Mouse (Mus musculus): ENCODE results near the gene Thoc6. TPM values are rescaled to one million over a fixed set of nuclear protein-coding genes. Genes with fewer than 3 reads are reported as not detected.

Thoc6 gene
- polyA plus RNA-seq, 1 experiment from 2014 or later = 51.9 TPM

Other genes starting within 250 kb of the Thoc6 start
- gene Vmn2r117, start 194.2 kb downstream of the Thoc6 start, polyA plus RNA-seq (2015; fragmentation: Nextera tagmentation; extraction: Ambion mirVana) = not detected in 2 replicates
- 17.4 and 17.8 TPM in 2 replicates for gene Zfp213, start 109.6 kb downstream of the Thoc6 start, polyA plus RNA-seq (2015; fragmentation: Nextera tagmentation; extraction: Ambion mirVana)
- gene Zfp13, start 74.4 kb downstream of the Thoc6 start, polyA plus RNA-seq (2015; fragmentation: Nextera tagmentation; extraction: Ambion mirVana) = 24.4 and 28.8 TPM in 2 replicates
- not detected in 2 replicates for gene Zscan10, start 73.0 kb downstream of the Thoc6 start, polyA plus RNA-seq (2015; fragmentation: Nextera tagmentation; extraction: Ambion mirVana)
- 1.9 and 2.3 TPM in 2 replicates for gene Mmp25, start 28.6 kb downstream of the Thoc6 start, polyA plus RNA-seq (2015; fragmentation: Nextera tagmentation; extraction: Ambion mirVana)
- 0.19 TPM in 1 of 2 replicates, not detected in the other for gene Bicdl2, start 13.4 kb downstream of the Thoc6 start, polyA plus RNA-seq (2015; fragmentation: Nextera tagmentation; extraction: Ambion mirVana)
- gene Hcfc1r1, start 286 bp downstream of the Thoc6 start, polyA plus RNA-seq (2015; fragmentation: Nextera tagmentation; extraction: Ambion mirVana) = 102 and 132 TPM in 2 replicates
- 4.7 and 5.4 TPM in 2 replicates for gene Tnfrsf12a, start 3.6 kb upstream of the Thoc6 start, polyA plus RNA-seq (2015; fragmentation: Nextera tagmentation; extraction: Ambion mirVana)
- 0.53 and 1.2 TPM in 2 replicates for gene Cldn6, start 5.4 kb upstream of the Thoc6 start, polyA plus RNA-seq (2015; fragmentation: Nextera tagmentation; extraction: Ambion mirVana)
- gene Cldn9, start 10.1 kb upstream of the Thoc6 start, polyA plus RNA-seq (2015; fragmentation: Nextera tagmentation; extraction: Ambion mirVana) = 1.2 and 1.3 TPM in 2 replicates
- gene 1520401A03Rik, start 48.9 kb upstream of the Thoc6 start, polyA plus RNA-seq (2015; fragmentation: Nextera tagmentation; extraction: Ambion mirVana) = 0.36 and 0.54 TPM in 2 replicates
- gene Pkmyt1, start 52.5 kb upstream of the Thoc6 start, polyA plus RNA-seq (2015; fragmentation: Nextera tagmentation; extraction: Ambion mirVana) = 13.9 and 16.7 TPM in 2 replicates
- 48.3 and 51.5 TPM in 2 replicates for gene Paqr4, start 67.0 kb upstream of the Thoc6 start, polyA plus RNA-seq (2015; fragmentation: Nextera tagmentation; extraction: Ambion mirVana)
- gene Kremen2, start 72.0 kb upstream of the Thoc6 start, polyA plus RNA-seq (2015; fragmentation: Nextera tagmentation; extraction: Ambion mirVana) = 1.5 and 3.0 TPM in 2 replicates
- gene Flywch1, start 97.7 kb upstream of the Thoc6 start, polyA plus RNA-seq (2015; fragmentation: Nextera tagmentation; extraction: Ambion mirVana) = 213 and 231 TPM in 2 replicates
- 60.4 and 66.5 TPM in 2 replicates for gene Flywch2, start 112.2 kb upstream of the Thoc6 start, polyA plus RNA-seq (2015; fragmentation: Nextera tagmentation; extraction: Ambion mirVana)
- gene Srrm2, start 116.7 kb upstream of the Thoc6 start, polyA plus RNA-seq (2015; fragmentation: Nextera tagmentation; extraction: Ambion mirVana) = 535 and 581 TPM in 2 replicates
- 1,286 and 1,362 TPM in 2 replicates for gene Elob, start 155.3 kb upstream of the Thoc6 start, polyA plus RNA-seq (2015; fragmentation: Nextera tagmentation; extraction: Ambion mirVana)
- gene Prss33, start 162.2 kb upstream of the Thoc6 start, polyA plus RNA-seq (2015; fragmentation: Nextera tagmentation; extraction: Ambion mirVana) = not detected in 2 replicates
- not detected in 2 replicates for gene Prss32, start 170.0 kb upstream of the Thoc6 start, polyA plus RNA-seq (2015; fragmentation: Nextera tagmentation; extraction: Ambion mirVana)
- 0.96 and 1.4 TPM in 2 replicates for gene Prss41, start 170.3 kb upstream of the Thoc6 start, polyA plus RNA-seq (2015; fragmentation: Nextera tagmentation; extraction: Ambion mirVana)
- gene Prss21, start 194.2 kb upstream of the Thoc6 start, polyA plus RNA-seq (2015; fragmentation: Nextera tagmentation; extraction: Ambion mirVana) = not detected in 2 replicates
- gene Dcpp1, start 207.0 kb upstream of the Thoc6 start, polyA plus RNA-seq (2015; fragmentation: Nextera tagmentation; extraction: Ambion mirVana) = not detected in 2 replicates
- not detected in 2 replicates for gene Dcpp2, start 207.0 kb upstream of the Thoc6 start, polyA plus RNA-seq (2015; fragmentation: Nextera tagmentation; extraction: Ambion mirVana)
- not detected in 2 replicates for gene Dcpp3, start 243.6 kb upstream of the Thoc6 start, polyA plus RNA-seq (2015; fragmentation: Nextera tagmentation; extraction: Ambion mirVana)